Mouse (Mus musculus): ENCODE results near the gene Wdr34. TPM values are rescaled to one million over a fixed set of nuclear protein-coding genes. Genes with fewer than 3 reads are reported as not detected.

Wdr34 gene
- polyA plus RNA-seq, 1 experiment from 2014 or later: 29.0 TPM

- H3K4me2 ChIP-seq (ENCODE audit: low read depth, low read length): no peak overlapping the region
- no peak for ATAC-seq (ENCODE audit: low read depth)
Observed at GRCm38 (mm10) chr2:30049831-30050230, 1.1 kb upstream of the Wdr34 start.

GRCm38 (mm10) chr2:30048101-30048501 is 580 bp downstream of the Wdr34 start:
- DNase-seq (ENCODE audit: low spot score) (no peak), ATAC-seq (ENCODE audit: low read depth) (no peak)
- H3K9me3 ChIP-seq (ENCODE audit: control insufficient read depth, low read length): no peaks in the 10 kb centered on the region
- peak overlapping the region; percentile 69 for H3K4me3 ChIP-seq (ENCODE audit: low read depth, low read length)
- H3K27me3 ChIP-seq (replicated peaks; ENCODE audit: control insufficient read depth, insufficient read depth, low read length): no peaks in the 10 kb centered on the region
- peaks cover 9% of the 10 kb centered on the region; the same call in 1 of the 2 replicates for H3K4me1 ChIP-seq (ENCODE audit: control insufficient read depth, insufficient read depth, low read length)
- WGBS: 61% methylated on average over 11 of the region's 11 CpGs
- H3K9ac ChIP-seq (ENCODE audit: low read depth, low read length): peak overlapping the region; percentile 75
- peak overlapping the region; percentile 69 for H3K4me2 ChIP-seq (ENCODE audit: low read depth, low read length)
- H3K27ac ChIP-seq (replicated peaks; ENCODE audit: low read depth, low read length): peak overlapping the region; percentile 94; the same call in 1 of the 2 replicates
- H3K36me3 ChIP-seq (ENCODE audit: control insufficient read depth, insufficient read depth, low read length): peaks cover 6% of the 10 kb centered on the region; the same call in 1 of the 2 replicates

More at GRCm38 (mm10) chr2:30049831-30050230, 1.1 kb upstream of the Wdr34 start:
- Histone ChIP-seq H3K9ac (ENCODE audit: low read depth, low read length) (no peak overlapping the region), H3K4me1 (ENCODE audit: control insufficient read depth, insufficient read depth, low read length) (peaks cover 9% of the 10 kb centered on the region; the same call in 1 of the 2 replicates), H3K9me3 (ENCODE audit: control insufficient read depth, low read length) (no peaks in the 10 kb centered on the region), H3K27me3 (replicated peaks; ENCODE audit: control insufficient read depth, insufficient read depth, low read length) (no peaks in the 10 kb centered on the region), H3K36me3 (ENCODE audit: control insufficient read depth, insufficient read depth, low read length) (peaks cover 6% of the 10 kb centered on the region; the same call in 1 of the 2 replicates), H3K27ac (replicated peaks; ENCODE audit: low read depth, low read length) (no peak overlapping the region), H3K4me3 (ENCODE audit: low read depth, low read length) (no peak overlapping the region)
- WGBS: 81% methylated on average over 3 of the region's 3 CpGs
- no peak for DNase-seq (ENCODE audit: low spot score)

- H3K27me3 ChIP-seq (replicated peaks; ENCODE audit: control insufficient read depth, insufficient read depth, low read length): no peaks in the 10 kb centered on the region
- peaks cover 6% of the 10 kb centered on the region; the same call in 1 of the 2 replicates for H3K36me3 ChIP-seq (ENCODE audit: control insufficient read depth, insufficient read depth, low read length)
- no peak overlapping the region for H3K4me3 ChIP-seq (ENCODE audit: low read depth, low read length)
- H3K9me3 ChIP-seq (ENCODE audit: control insufficient read depth, low read length): no peaks in the 10 kb centered on the region
- no peak overlapping the region for H3K27ac ChIP-seq (replicated peaks; ENCODE audit: low read depth, low read length)
- WGBS: 94% methylated on average over 6 of the region's 6 CpGs
- H3K9ac ChIP-seq (ENCODE audit: low read depth, low read length): no peak overlapping the region
- H3K4me1 ChIP-seq (ENCODE audit: control insufficient read depth, insufficient read depth, low read length): peaks cover 9% of the 10 kb centered on the region; the same call in 1 of the 2 replicates
- no peak overlapping the region for H3K4me2 ChIP-seq (ENCODE audit: low read depth, low read length)
- ATAC-seq (ENCODE audit: low read depth) (no peak), DNase-seq (ENCODE audit: low spot score) (no peak)
Observed at GRCm38 (mm10) chr2:30047127-30047526, 1.6 kb downstream of the Wdr34 start.

- H3K4me1 ChIP-seq (ENCODE audit: control insufficient read depth, insufficient read depth, low read length): peaks cover 9% of the 10 kb centered on the region; the same call in 1 of the 2 replicates
- 85% methylated on average over 5 of the region's 5 CpGs for WGBS
- no peak for DNase-seq (ENCODE audit: low spot score)
- H3K9me3 ChIP-seq (ENCODE audit: control insufficient read depth, low read length): no peaks in the 10 kb centered on the region
- no peak overlapping the region for H3K4me2 ChIP-seq (ENCODE audit: low read depth, low read length)
- ATAC-seq (ENCODE audit: low read depth): no peak
- no peaks in the 10 kb centered on the region for H3K27me3 ChIP-seq (replicated peaks; ENCODE audit: control insufficient read depth, insufficient read depth, low read length)
- H3K36me3 ChIP-seq (ENCODE audit: control insufficient read depth, insufficient read depth, low read length): peaks cover 11% of the 10 kb centered on the region; the same call in 1 of the 2 replicates
- no peak overlapping the region for H3K27ac ChIP-seq (replicated peaks; ENCODE audit: low read depth, low read length)
- no peak overlapping the region for H3K4me3 ChIP-seq (ENCODE audit: low read depth, low read length)
- no peak overlapping the region for H3K9ac ChIP-seq (ENCODE audit: low read depth, low read length)
Observed at GRCm38 (mm10) chr2:30044550-30044949, 4.1 kb downstream of the Wdr34 start.

- peaks cover 26% of the 10 kb centered on the region for H3K36me3 ChIP-seq (ENCODE audit: control insufficient read depth, insufficient read depth, low read length)
- H3K9ac ChIP-seq (ENCODE audit: low read depth, low read length): no peak overlapping the region
- ATAC-seq (ENCODE audit: low read depth) (peak; percentile 81), DNase-seq (ENCODE audit: low spot score) (peak; percentile 91)
- no peaks in the 10 kb centered on the region for H3K4me1 ChIP-seq (ENCODE audit: control insufficient read depth, insufficient read depth, low read length)
- H3K9me3 ChIP-seq (ENCODE audit: control insufficient read depth, low read length): no peaks in the 10 kb centered on the region
- H3K4me3 ChIP-seq (ENCODE audit: low read depth, low read length): no peak overlapping the region
- 0% methylated on average over 4 of the region's 4 CpGs for WGBS
- H3K4me2 ChIP-seq (ENCODE audit: low read depth, low read length): no peak overlapping the region
- H3K27ac ChIP-seq (replicated peaks; ENCODE audit: low read depth, low read length): no peak overlapping the region
- no peaks in the 10 kb centered on the region for H3K27me3 ChIP-seq (replicated peaks; ENCODE audit: control insufficient read depth, insufficient read depth, low read length)
Observed at GRCm38 (mm10) chr2:30042445-30042844, 6.2 kb downstream of the Wdr34 start.

- ATAC-seq (ENCODE audit: low read depth) (no peak), DNase-seq (ENCODE audit: low spot score) (no peak)
- H3K4me2 ChIP-seq (ENCODE audit: low read depth, low read length): no peak overlapping the region
Observed at GRCm38 (mm10) chr2:30039687-30040086, 9.0 kb downstream of the Wdr34 start.

GRCm38 (mm10) chr2:30038370-30038769 is 10.3 kb downstream of the Wdr34 start:
- ATAC-seq (ENCODE audit: low read depth) (no peak), DNase-seq (ENCODE audit: low spot score) (no peak)
- Histone ChIP-seq H3K9me3 (ENCODE audit: control insufficient read depth, low read length) (no peaks in the 10 kb centered on the region), H3K4me2 (ENCODE audit: low read depth, low read length) (no peak overlapping the region), H3K9ac (ENCODE audit: low read depth, low read length) (no peak overlapping the region), H3K36me3 (ENCODE audit: control insufficient read depth, insufficient read depth, low read length) (peaks cover 39% of the 10 kb centered on the region), H3K27me3 (replicated peaks; ENCODE audit: control insufficient read depth, insufficient read depth, low read length) (no peaks in the 10 kb centered on the region), H3K4me3 (ENCODE audit: low read depth, low read length) (no peak overlapping the region), H3K27ac (replicated peaks; ENCODE audit: low read depth, low read length) (no peak overlapping the region), H3K4me1 (ENCODE audit: control insufficient read depth, insufficient read depth, low read length) (no peaks in the 10 kb centered on the region)
- 95% methylated on average over 10 of the region's 10 CpGs for WGBS

More at GRCm38 (mm10) chr2:30039687-30040086, 9.0 kb downstream of the Wdr34 start:
- Histone ChIP-seq H3K4me1 (ENCODE audit: control insufficient read depth, insufficient read depth, low read length) (no peaks in the 10 kb centered on the region), H3K9me3 (ENCODE audit: control insufficient read depth, low read length) (no peaks in the 10 kb centered on the region), H3K4me3 (ENCODE audit: low read depth, low read length) (no peak overlapping the region), H3K27me3 (replicated peaks; ENCODE audit: control insufficient read depth, insufficient read depth, low read length) (no peaks in the 10 kb centered on the region), H3K36me3 (ENCODE audit: control insufficient read depth, insufficient read depth, low read length) (peaks cover 30% of the 10 kb centered on the region), H3K27ac (replicated peaks; ENCODE audit: low read depth, low read length) (no peak overlapping the region), H3K9ac (ENCODE audit: low read depth, low read length) (no peak overlapping the region)

GRCm38 (mm10) chr2:30037762-30038161 is 10.9 kb downstream of the Wdr34 start:
- no peak for DNase-seq (ENCODE audit: low spot score)
- H3K9ac ChIP-seq (ENCODE audit: low read depth, low read length): no peak overlapping the region
- H3K9me3 ChIP-seq (ENCODE audit: control insufficient read depth, low read length): no peaks in the 10 kb centered on the region
- WGBS: 93% methylated on average over 2 of the region's 2 CpGs
- H3K36me3 ChIP-seq (ENCODE audit: control insufficient read depth, insufficient read depth, low read length): peaks cover 40% of the 10 kb centered on the region
- no peak overlapping the region for H3K4me2 ChIP-seq (ENCODE audit: low read depth, low read length)
- no peak overlapping the region for H3K27ac ChIP-seq (replicated peaks; ENCODE audit: low read depth, low read length)
- no peak for ATAC-seq (ENCODE audit: low read depth)
- no peak overlapping the region for H3K4me3 ChIP-seq (ENCODE audit: low read depth, low read length)
- H3K27me3 ChIP-seq (replicated peaks; ENCODE audit: control insufficient read depth, insufficient read depth, low read length): no peaks in the 10 kb centered on the region
- no peaks in the 10 kb centered on the region for H3K4me1 ChIP-seq (ENCODE audit: control insufficient read depth, insufficient read depth, low read length)

GRCm38 (mm10) chr2:30032957-30033356 is 15.7 kb downstream of the Wdr34 start:
- Histone ChIP-seq H3K27me3 (replicated peaks; ENCODE audit: control insufficient read depth, insufficient read depth, low read length) (no peaks in the 10 kb centered on the region), H3K4me1 (ENCODE audit: control insufficient read depth, insufficient read depth, low read length) (no peaks in the 10 kb centered on the region), H3K4me2 (ENCODE audit: low read depth, low read length) (no peak overlapping the region), H3K9ac (ENCODE audit: low read depth, low read length) (no peak overlapping the region), H3K36me3 (ENCODE audit: control insufficient read depth, insufficient read depth, low read length) (peaks cover 73% of the 10 kb centered on the region), H3K4me3 (ENCODE audit: low read depth, low read length) (no peak overlapping the region), H3K9me3 (ENCODE audit: control insufficient read depth, low read length) (no peaks in the 10 kb centered on the region), H3K27ac (replicated peaks; ENCODE audit: low read depth, low read length) (no peak overlapping the region)
- 69% methylated on average over 6 of the region's 6 CpGs for WGBS
- ATAC-seq (ENCODE audit: low read depth) (no peak), DNase-seq (ENCODE audit: low spot score) (no peak)

Data from embryonic facial prominence, embryonic 14.5 days (tissue).